Mouse (Mus musculus) embryonic facial prominence, embryonic 14.5 days (tissue): ENCODE results near the gene Shank2. TPM values are rescaled to one million over a fixed set of nuclear protein-coding genes. Genes with fewer than 3 reads are reported as not detected.

ENCODE experiments used
- ATAC-seq: fragments of 200-750 bp; cut with Nextera tagmentation; 2 replicates; pipeline ENCODE4 v1.8.0; 2017; ENCODE audit warnings: low read depth, moderate number of reproducible peaks, moderate TSS enrichment
- DNase-seq: peaks from one replicate; pipeline ENCODE4 v3.0.0-alpha.2; 2015; ENCODE audit warnings: low spot score
- H3K27ac ChIP-seq: fragments of 300-500 bp; sonication (generic); replicated peaks from 2 replicates; pipeline ENCODE4 v1.5.1; 2014; ENCODE audit warnings: low read depth, mild to moderate bottlenecking, low read length, moderate library complexity
- H3K27me3 ChIP-seq: fragments of 300-500 bp; sonication (generic); replicated peaks from 2 replicates; pipeline ENCODE4 v1.6.1; 2014; ENCODE audit warnings: low read length; ENCODE audit not compliant: control insufficient read depth, insufficient read depth
- H3K36me3 ChIP-seq: fragments of 300-500 bp; sonication (generic); 2 replicates; pipeline ENCODE4 v1.6.1; 2014; ENCODE audit warnings: low read length, mixed read lengths; ENCODE audit not compliant: control insufficient read depth, insufficient read depth
- H3K4me1 ChIP-seq: fragments of 300-500 bp; sonication (generic); 2 replicates; pipeline ENCODE4 v1.6.1; 2014; ENCODE audit warnings: antibody characterized with exemption, low read length; ENCODE audit not compliant: control insufficient read depth, insufficient read depth
- H3K4me2 ChIP-seq: fragments of 300-500 bp; sonication (generic); 2 replicates; pipeline ENCODE4 v1.6.1; 2014; ENCODE audit warnings: low read depth, mild to moderate bottlenecking, low read length, moderate library complexity, mixed read lengths
- H3K4me3 ChIP-seq: fragments of 300-500 bp; sonication (generic); 2 replicates; pipeline ENCODE4 v1.5.1; 2014; ENCODE audit warnings: low read depth, mild to moderate bottlenecking, low read length
- H3K9ac ChIP-seq: fragments of 300-500 bp; sonication (generic); 2 replicates; pipeline ENCODE4 v1.6.1; 2014; ENCODE audit warnings: low read depth, mild to moderate bottlenecking, low read length, moderate library complexity, mixed read lengths
- H3K9me3 ChIP-seq: fragments of 300-500 bp; sonication (generic); 2 replicates; pipeline ENCODE4 v1.6.1; 2016; ENCODE audit warnings: low read length; ENCODE audit not compliant: control insufficient read depth
- WGBS: fragments of 180-500 bp; shearing (Covaris S2); extraction: QIAGEN DNeasy Blood & Tissue Kit; methylation state at CpG from one replicate; pipeline ENCODE4 v1.1.7; 2014; 5-methylcytosine and 5-hydroxymethylcytosine counted together
- polyA plus RNA-seq: library from polyadenylated mRNA; unstranded; fragments of >200 nt; fragmentation: Nextera tagmentation; extraction: Ambion mirVana; gene quantifications from 2 replicates; pipeline ENCODE4 v1.2.1, GENCODE M21; 2014

Gene Shank2
- polyA plus RNA-seq, 1 experiment from 2014 or later, result 0.72 TPM

DNA sequence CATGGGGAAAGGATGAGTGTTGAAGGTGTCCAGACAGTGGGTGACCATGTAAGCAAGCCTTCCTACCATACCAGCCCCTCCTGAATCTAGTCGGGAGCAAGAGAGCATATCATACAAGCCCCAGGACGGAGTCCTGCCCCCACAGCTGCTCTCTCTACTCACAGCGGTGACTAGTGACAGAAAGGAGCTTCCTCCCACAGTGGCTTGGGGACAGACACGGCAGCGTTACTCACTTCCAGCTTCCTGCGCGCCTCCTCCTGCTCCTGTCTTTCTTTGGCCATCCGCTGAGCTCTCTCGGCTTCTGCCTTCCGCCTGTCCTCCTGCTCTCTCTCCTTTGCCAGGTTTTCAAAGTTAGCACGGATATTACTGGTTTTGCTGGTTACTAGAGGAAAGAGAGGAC is 439.7 kb downstream of the Shank2 start:
- H3K4me3 ChIP-seq, result no peak overlapping the region
- peaks cover 96% of the 10 kb centered on the region for H3K36me3 ChIP-seq
- 91% methylated on average over 11 of the region's 11 CpGs for WGBS
- no peaks in the 10 kb centered on the region for H3K27me3 ChIP-seq
- H3K27ac ChIP-seq, result no peak overlapping the region
- no peaks in the 10 kb centered on the region for H3K9me3 ChIP-seq
- DNase-seq, result no peak
- ATAC-seq, result no peak
- H3K9ac ChIP-seq, result no peak overlapping the region
- H3K4me1 ChIP-seq, result no peaks in the 10 kb centered on the region
- H3K4me2 ChIP-seq, result no peak overlapping the region

DNA sequence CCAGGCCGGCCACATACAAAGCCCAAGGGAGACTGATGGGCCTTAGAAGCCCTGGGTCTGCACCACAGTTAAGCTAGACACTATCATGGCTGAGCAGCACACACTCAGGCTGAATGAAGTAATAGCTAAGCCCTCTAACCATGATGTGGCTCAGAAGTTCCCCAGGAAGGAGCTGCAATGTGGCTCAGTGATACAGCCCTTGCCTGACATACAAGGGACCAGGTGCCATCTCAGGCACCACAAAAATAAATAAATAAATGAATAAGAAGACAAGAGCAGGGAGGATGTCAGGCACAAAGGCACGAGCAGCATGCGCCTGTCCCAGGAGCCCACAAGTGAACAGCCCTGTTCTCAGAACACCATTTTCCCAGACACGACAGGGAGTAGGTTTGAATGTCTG is 440.2 kb downstream of the Shank2 start:
- peaks cover 96% of the 10 kb centered on the region for H3K36me3 ChIP-seq
- ATAC-seq, result no peak
- no peaks in the 10 kb centered on the region for H3K9me3 ChIP-seq

DNA sequence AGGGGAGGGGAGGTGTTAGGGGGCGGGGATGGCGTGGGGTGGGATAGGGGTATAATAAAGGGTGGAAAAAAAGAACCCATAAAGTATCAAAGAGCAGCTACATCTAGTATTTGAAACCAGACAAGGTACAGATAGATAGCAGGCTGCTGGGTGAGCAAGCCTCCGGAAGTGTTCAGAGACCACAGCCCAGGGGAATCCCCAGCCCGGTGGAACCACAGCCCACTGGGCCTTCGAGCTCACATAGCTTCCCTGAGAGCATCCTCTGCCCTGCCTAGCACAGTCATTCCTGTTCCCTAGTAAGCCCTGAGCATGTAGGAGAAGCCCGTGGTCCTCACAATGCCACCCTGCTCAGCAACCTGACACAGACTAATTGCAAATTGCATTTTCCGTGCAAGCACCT is 443.1 kb downstream of the Shank2 start:
- Histone ChIP-seq H3K4me1 (no peaks in the 10 kb centered on the region), H3K9ac (no peak overlapping the region), H3K36me3 (peaks cover 96% of the 10 kb centered on the region), H3K4me3 (no peak overlapping the region), H3K27me3 (no peaks in the 10 kb centered on the region), H3K9me3 (no peaks in the 10 kb centered on the region), H3K4me2 (no peak overlapping the region), H3K27ac (no peak overlapping the region)
- ATAC-seq (no peak), DNase-seq (no peak)
- WGBS, result 91% methylated on average over 7 of the region's 7 CpGs

More for the DNA sequence above, 440.2 kb downstream of the Shank2 start:
- no peak for DNase-seq
- H3K27ac ChIP-seq, result no peak overlapping the region
- 92% methylated on average over 4 of the region's 4 CpGs for WGBS
- H3K27me3 ChIP-seq, result no peaks in the 10 kb centered on the region
- H3K4me2 ChIP-seq, result no peak overlapping the region
- no peak overlapping the region for H3K4me3 ChIP-seq
- H3K4me1 ChIP-seq, result no peaks in the 10 kb centered on the region
- H3K9ac ChIP-seq, result no peak overlapping the region

DNA sequence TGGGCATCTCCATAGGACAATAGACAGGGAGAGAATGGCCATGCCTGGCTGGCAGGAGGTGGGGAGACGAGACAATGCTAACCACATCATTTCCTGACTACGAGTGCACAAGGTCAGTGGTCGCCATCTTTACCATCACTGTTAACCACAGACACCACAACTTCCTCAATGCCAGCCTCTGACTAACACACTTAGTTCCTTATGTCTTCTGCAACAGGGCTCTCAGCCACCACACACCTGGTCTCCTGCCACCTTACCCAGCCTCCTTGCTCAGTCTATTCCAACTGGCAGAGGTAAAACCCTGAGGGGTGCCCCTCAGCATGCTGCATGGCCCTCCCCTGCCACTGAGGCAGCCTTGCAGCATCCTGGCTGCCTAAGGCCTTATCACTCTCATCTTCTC is 445.4 kb downstream of the Shank2 start:
- H3K4me2 ChIP-seq, result no peak overlapping the region
- no peak for ATAC-seq
- no peaks in the 10 kb centered on the region for H3K9me3 ChIP-seq
- no peak overlapping the region for H3K4me3 ChIP-seq
- H3K9ac ChIP-seq, result no peak overlapping the region
- H3K4me1 ChIP-seq, result no peaks in the 10 kb centered on the region
- H3K27ac ChIP-seq, result no peak overlapping the region
- peaks cover 96% of the 10 kb centered on the region for H3K36me3 ChIP-seq
- no peaks in the 10 kb centered on the region for H3K27me3 ChIP-seq
- 78% methylated on average over 3 of the region's 3 CpGs for WGBS
- no peak for DNase-seq

DNA sequence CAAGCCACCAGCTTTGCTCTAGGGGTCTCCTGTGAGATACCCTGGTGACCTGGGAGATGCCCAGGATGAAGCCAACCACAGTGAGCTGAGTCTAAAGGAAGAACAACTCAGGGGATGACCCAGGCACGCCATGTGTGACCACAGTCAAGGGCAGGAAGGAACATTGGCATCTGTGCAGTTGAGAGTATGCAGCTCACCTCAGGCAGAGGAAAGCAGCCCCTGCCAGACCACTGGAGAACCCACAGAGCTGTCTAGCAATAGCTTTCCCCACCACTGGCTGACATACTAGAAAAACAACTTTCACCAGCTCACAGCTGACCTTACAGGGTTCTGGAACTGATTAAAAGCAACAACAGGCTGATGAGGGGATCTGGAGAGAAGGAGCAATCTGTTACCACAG is 446.5 kb downstream of the Shank2 start:
- Histone ChIP-seq H3K9me3 (no peaks in the 10 kb centered on the region), H3K27me3 (no peaks in the 10 kb centered on the region), H3K4me3 (no peak overlapping the region), H3K4me2 (no peak overlapping the region), H3K36me3 (peaks cover 98% of the 10 kb centered on the region), H3K27ac (no peak overlapping the region), H3K9ac (no peak overlapping the region), H3K4me1 (no peaks in the 10 kb centered on the region)
- WGBS, result 67% methylated on average over 1 of the region's 1 CpGs
- ATAC-seq, result no peak
- DNase-seq, result peak; percentile 5

DNA sequence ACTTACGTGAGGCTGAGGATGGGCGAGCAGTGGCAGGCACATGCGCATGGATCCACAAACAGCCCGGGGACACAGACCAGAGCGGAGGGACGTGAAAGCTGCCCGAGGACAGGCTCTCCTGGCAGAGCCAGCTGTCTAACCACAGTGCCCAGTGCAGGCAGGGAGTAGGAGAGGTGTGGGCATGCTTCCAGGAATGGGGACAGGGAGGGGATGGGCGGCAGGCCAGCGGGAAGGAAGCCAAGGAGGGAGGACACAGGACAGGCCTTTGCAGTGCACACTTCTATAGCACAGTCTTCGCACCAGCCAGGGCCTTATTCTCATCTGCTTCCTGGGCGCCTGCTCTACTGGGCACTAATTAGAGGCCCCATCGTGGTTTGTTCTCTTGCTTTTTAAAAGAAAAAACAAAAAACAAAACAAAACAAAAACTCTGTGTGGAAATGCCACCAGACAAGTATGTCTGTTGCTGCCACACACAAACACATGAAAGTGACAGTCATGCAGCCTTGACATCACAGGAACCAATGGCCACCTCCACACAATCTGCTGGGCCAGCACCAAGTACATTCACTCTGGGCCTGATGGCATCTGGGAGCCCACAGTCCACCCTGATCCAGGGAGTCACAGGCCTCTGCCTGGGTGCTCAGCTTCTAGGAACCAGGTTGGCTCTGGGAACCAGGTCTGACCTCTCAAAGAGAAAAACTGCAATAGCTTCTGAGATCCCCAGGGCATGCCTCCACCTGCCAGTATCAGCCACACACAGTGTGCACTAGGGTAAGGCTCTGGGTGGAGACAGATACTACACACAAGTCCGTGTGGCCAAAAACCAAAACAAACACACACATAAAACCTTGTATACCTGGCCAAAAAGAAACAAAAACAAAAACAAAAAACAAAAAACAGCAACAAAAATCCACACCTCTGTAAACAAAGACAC is 448.2 kb downstream of the Shank2 start:
- no peak overlapping the region for H3K9ac ChIP-seq
- no peaks in the 10 kb centered on the region for H3K27me3 ChIP-seq
- 86% methylated on average over 13 of the region's 13 CpGs for WGBS
- H3K4me3 ChIP-seq, result no peak overlapping the region
- no peaks in the 10 kb centered on the region for H3K4me1 ChIP-seq
- H3K4me2 ChIP-seq, result no peak overlapping the region
- H3K27ac ChIP-seq, result no peak overlapping the region
- peaks cover 100% of the 10 kb centered on the region for H3K36me3 ChIP-seq
- H3K9me3 ChIP-seq, result no peaks in the 10 kb centered on the region
- DNase-seq, result peak; percentile 21
- peak; percentile 77; the same call in 1 of the 2 replicates for ATAC-seq

DNA sequence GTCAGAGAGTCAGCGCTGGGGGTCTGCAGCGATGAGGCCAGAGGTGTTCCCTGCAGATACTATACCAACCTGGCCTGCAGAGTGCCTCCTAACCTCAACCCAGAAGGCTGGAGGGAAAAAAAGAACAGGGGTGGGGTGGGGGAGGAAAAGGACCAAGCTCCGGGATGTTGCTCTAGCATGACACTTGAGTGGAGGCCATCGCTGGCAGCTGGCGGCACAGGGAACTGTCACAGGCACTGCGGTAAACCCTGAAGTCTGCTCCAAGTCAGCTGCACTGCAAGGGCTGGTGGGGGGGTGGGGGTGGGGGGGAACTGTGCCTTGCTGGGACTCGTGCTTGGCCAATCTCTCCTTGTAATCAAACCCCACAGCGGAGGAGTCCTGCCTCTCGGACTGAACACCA is 448.9 kb downstream of the Shank2 start:
- H3K27ac ChIP-seq, result no peak overlapping the region
- no peak overlapping the region for H3K4me3 ChIP-seq
- no peak overlapping the region for H3K9ac ChIP-seq
- WGBS, result 89% methylated on average over 9 of the region's 9 CpGs
- no peaks in the 10 kb centered on the region for H3K27me3 ChIP-seq
- no peak overlapping the region for H3K4me2 ChIP-seq
- no peaks in the 10 kb centered on the region for H3K4me1 ChIP-seq
- no peak for ATAC-seq
- peaks cover 100% of the 10 kb centered on the region for H3K36me3 ChIP-seq
- H3K9me3 ChIP-seq, result no peaks in the 10 kb centered on the region
- no peak for DNase-seq

DNA sequence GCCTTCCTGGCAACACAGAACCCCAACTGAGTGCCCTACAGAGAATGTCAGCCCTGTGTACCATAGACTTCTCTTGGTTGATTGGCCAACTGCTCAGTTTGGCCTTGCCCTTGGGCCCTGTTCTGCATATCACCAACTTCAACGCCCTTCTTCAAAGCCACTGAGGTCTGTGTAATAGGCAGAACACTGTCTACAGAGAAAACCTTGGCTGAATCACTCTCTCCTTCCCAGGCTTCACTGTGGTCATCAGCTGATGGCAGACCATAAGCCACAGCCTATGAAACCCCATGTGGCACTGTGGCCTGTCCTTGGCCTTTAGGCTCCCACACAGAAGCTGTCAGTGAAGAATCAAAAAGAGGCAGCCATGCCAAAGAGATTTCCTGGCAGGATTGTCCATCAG is 457.2 kb downstream of the Shank2 start:
- no peaks in the 10 kb centered on the region for H3K27me3 ChIP-seq
- no peak overlapping the region for H3K4me2 ChIP-seq
- H3K9ac ChIP-seq, result no peak overlapping the region
- no peak overlapping the region for H3K27ac ChIP-seq
- H3K36me3 ChIP-seq, result peaks cover 99% of the 10 kb centered on the region
- no peak overlapping the region for H3K4me3 ChIP-seq
- no peak for ATAC-seq
- no peaks in the 10 kb centered on the region for H3K9me3 ChIP-seq
- no peaks in the 10 kb centered on the region for H3K4me1 ChIP-seq
- DNase-seq, result no peak
- 100% methylated on average over 1 of the region's 1 CpGs for WGBS
